Comparison of ENCODE assay signal across 9 mouse cellular contexts in the genomic region with DNA sequence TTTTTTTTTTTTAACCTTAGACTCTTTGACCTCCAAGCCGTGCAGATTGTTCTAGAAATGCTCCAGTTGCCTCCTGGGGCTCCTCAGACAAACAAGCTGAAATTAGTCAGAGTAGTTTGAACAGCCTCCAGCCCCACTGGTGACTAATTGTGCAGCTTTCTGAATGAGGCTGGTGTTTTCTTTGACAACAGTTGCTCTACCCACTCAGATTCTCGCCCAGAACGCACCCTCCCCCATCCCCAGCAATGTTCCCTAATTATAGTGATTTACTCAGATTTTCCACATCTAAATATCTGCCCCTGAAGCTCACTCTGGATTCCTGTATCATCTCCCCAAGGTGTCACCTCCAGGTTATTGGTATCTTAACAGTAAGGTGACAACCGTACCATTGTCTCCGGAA.
DNase-seq lines count a peak whose midpoint lies in the region; ATAC-seq and TF ChIP-seq lines count a peak whose summit lies in the region.
"Had no signal": no experiment of that assay in that cellular context is flagged by ENCODE, and none has a peak within 500 bp of the region (broad histone marks: within the 10 kb centered on the region; RNA-seq: fewer than 3 reads in every experiment).

No protein-coding gene starts in this region.

- no peak overlapping the region for H3K4me3 ChIP-seq in kidney, adult 2 months (ENCODE audit: insufficient read depth, low read depth, low read length)
- no peak overlapping the region for H3K4me3 ChIP-seq in kidney, embryonic 14.5 days (ENCODE audit: low read length)
- H3K4me3 ChIP-seq in forebrain, embryonic 16.5 days (replicated peaks; ENCODE audit: low read length), result no peak overlapping the region

- DNase-seq in kidney, adult 2 months, result peak; percentile 31
- peak; percentile 29 for DNase-seq in adrenal gland, postnatal 14 days
- DNase-seq in layer of hippocampus, adult 18-20 months (ENCODE audit: low spot score in 2 of 2), result peak; percentile 78 to 90
- peak; percentile 61 to 62 for DNase-seq in left cerebral cortex, postnatal 36 days (ENCODE audit: low spot score in 2 of 2)
- no peak for DNase-seq in ovary, adult 18-20 months (ENCODE audit: low spot score)
- no peak for DNase-seq in gastrocnemius, postnatal 36 days
- DNase-seq: lung, embryonic 14.5 days had no signal

- no peak overlapping the region for H3K9ac ChIP-seq in kidney, embryonic 14.5 days (ENCODE audit: low read depth, low read length)
- no peak overlapping the region for H3K9ac ChIP-seq in forebrain, embryonic 16.5 days (replicated peaks; ENCODE audit: low read depth, low read length)
- H3K9ac ChIP-seq: lung, embryonic 14.5 days had no signal

- no peak overlapping the region for H3K27ac ChIP-seq in kidney, adult 2 months (ENCODE audit: insufficient read depth, low read depth, low read length)
- no peak overlapping the region for H3K27ac ChIP-seq in kidney, embryonic 14.5 days (ENCODE audit: low read depth, low read length)
- H3K27ac ChIP-seq in forebrain, embryonic 16.5 days (ENCODE audit: low read length), result no peak overlapping the region

- no peak for ATAC-seq in kidney, embryonic 14.5 days (ENCODE audit: low FRiP score, low TSS enrichment)
- no peak; the same call in 1 of the 2 replicates for ATAC-seq in forebrain, embryonic 16.5 days

- no peaks in the 10 kb centered on the region for H3K27me3 ChIP-seq in kidney, adult 2 months (replicated peaks; ENCODE audit: control insufficient read depth, insufficient read depth, low read length)
- H3K27me3 ChIP-seq in kidney, embryonic 14.5 days (ENCODE audit: control insufficient read depth, insufficient read depth, low read length), result no peaks in the 10 kb centered on the region
- no peaks in the 10 kb centered on the region for H3K27me3 ChIP-seq in forebrain, embryonic 16.5 days (replicated peaks; ENCODE audit: control insufficient read depth, insufficient read depth, low read length)

- H3K4me1 ChIP-seq in kidney, adult 2 months (ENCODE audit: control insufficient read depth, insufficient read depth, low read length), result no peaks in the 10 kb centered on the region
- no peaks in the 10 kb centered on the region for H3K4me1 ChIP-seq in kidney, embryonic 14.5 days (ENCODE audit: control insufficient read depth, insufficient read depth, low read length)
- H3K4me1 ChIP-seq in forebrain, embryonic 16.5 days (replicated peaks; ENCODE audit: control insufficient read depth, insufficient read depth, low read length), result peaks cover 5% of the 10 kb centered on the region; the same call in 1 of the 2 replicates

- intact Hi-C loops in left cerebral cortex, postnatal 36 days (cut with DNase I), result no loop called here
- intact Hi-C loops in gastrocnemius, postnatal 36 days (cut with DNase I), result no loop called here

- no peaks in the 10 kb centered on the region for H3K9me3 ChIP-seq in kidney, embryonic 14.5 days (ENCODE audit: control insufficient read depth, low read length)
- H3K9me3 ChIP-seq in forebrain, embryonic 16.5 days (ENCODE audit: control insufficient read depth, low read length), result no peaks in the 10 kb centered on the region

- H3K4me2 ChIP-seq in kidney, embryonic 14.5 days (replicated peaks; ENCODE audit: low read depth, low read length), result no peak overlapping the region
- H3K4me2 ChIP-seq in forebrain, embryonic 16.5 days (ENCODE audit: low read length), result no peak overlapping the region
- H3K4me2 ChIP-seq: lung, embryonic 14.5 days had no signal

- no peak for TF ChIP-seq CTCF in kidney, adult 2 months (conservative IDR thresholded peaks at IDR 0.05; ENCODE audit: insufficient read depth, insufficient read length, low read depth, low read length)

- H3K36me3 ChIP-seq in kidney, adult 2 months (ENCODE audit: control insufficient read depth, insufficient read depth, low read length), result no peaks in the 10 kb centered on the region
- H3K36me3 ChIP-seq in kidney, embryonic 14.5 days (ENCODE audit: control insufficient read depth, insufficient read depth, low read length), result no peaks in the 10 kb centered on the region
- no peaks in the 10 kb centered on the region for H3K36me3 ChIP-seq in forebrain, embryonic 16.5 days (ENCODE audit: control insufficient read depth, insufficient read depth)

- TF ChIP-seq POLR2A in kidney, adult 2 months (IDR thresholded peaks at IDR 0.05; ENCODE audit: low read depth, low read length), result no peak

- WGBS in kidney, adult 2 months, result 66% methylated on average over 5 of the region's 5 CpGs
- 57% methylated on average over 5 of the region's 5 CpGs for WGBS in kidney, embryonic 14.5 days
- 42% methylated on average over 5 of the region's 5 CpGs for WGBS in forebrain, embryonic 16.5 days

Comparison
In these comparisons a context has a peak if more than half of its experiments do, and no peak if none do; other contexts are left out.
1. DNase-seq: peak in kidney, adult 2 months (single experiment), adrenal gland, postnatal 14 days (single experiment), layer of hippocampus, adult 18-20 months (2 of 2) and left cerebral cortex, postnatal 36 days (2 of 2); none in ovary, adult 18-20 months (single experiment) and gastrocnemius, postnatal 36 days (0 of 2).